Mouse (Mus musculus): ENCODE results near the gene Fibp.
"Not testable (repeated sequence)": the region's sequence is repeated elsewhere in the genome, so short reads cannot be mapped to it uniquely, and the experiment has no call there.

Fibp gene

DNA sequence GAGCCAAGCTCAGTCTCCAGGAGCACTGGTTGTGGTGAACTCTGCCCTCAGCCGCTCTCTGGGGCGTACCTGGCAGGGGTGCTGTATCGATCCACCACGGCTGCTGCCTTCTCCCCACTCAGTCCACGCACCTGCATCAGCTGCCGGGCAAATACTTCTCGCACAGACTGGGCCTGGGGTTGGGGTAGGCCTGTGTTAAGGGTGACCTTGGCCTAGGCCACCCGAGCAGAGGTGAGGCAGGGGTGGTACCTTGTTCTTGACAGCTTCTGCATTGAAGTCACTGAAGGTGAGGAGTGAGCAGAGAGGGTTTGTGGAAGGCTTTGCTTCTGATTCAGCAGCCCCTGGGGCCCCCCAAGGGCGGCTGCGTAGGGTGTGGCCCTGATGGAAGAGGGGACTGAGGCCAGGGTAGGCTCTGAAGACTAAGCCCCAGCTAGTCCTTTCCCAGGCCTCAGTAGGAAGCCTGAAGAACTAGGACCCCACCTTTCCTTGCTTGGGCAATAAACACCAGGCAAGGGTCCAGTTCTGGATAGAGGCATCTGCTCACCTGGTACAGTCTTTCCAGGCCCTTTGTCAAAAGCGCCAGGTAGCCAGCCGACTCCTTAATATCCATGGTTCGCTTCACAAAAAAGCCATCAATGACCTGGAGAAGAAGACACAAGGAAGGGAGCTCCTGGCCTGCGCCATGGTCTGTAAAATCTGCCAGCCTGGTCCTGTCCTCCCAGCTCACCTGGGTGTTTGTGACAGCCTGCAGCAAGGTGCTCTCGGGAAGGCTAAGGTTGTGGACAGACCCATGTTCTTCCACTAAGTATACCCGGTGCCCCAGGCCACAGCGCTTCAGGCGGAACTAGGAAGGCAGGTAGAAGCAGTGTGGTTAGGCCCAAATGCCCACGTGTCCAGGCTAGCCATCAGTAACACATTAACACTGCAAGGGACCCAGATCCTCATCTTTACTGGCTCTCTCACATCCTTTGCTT, 23.3 kb downstream of the Fibp start:
- in situ Hi-C loops (cut with MboI; ENCODE audit: low pct_unique_long_range_greater_than_20kb in 1 of 2, low sequenced_read_pairs in 2 of 2, unreplicated experiment in 1 of 2) = no loop called here

GRCm38 (mm10) chr19:5484496-5484895, 24.1 kb downstream of the Fibp start:
- in situ Hi-C loops (cut with MboI; ENCODE audit: low pct_unique_long_range_greater_than_20kb in 1 of 2, low sequenced_read_pairs in 2 of 2, unreplicated experiment in 1 of 2) = no loop called here

- in situ Hi-C loops (cut with MboI; ENCODE audit: low pct_unique_long_range_greater_than_20kb in 1 of 2, low sequenced_read_pairs in 2 of 2, unreplicated experiment in 1 of 2) = no loop called here
Observed at GRCm38 (mm10) chr19:5485371-5485770, 25.0 kb downstream of the Fibp start.

- in situ Hi-C loops (cut with MboI; ENCODE audit: low pct_unique_long_range_greater_than_20kb in 1 of 2, low sequenced_read_pairs in 2 of 2, unreplicated experiment in 1 of 2) = no loop called here
Observed at GRCm38 (mm10) chr19:5485821-5486220, 25.4 kb downstream of the Fibp start.

GRCm38 (mm10) chr19:5486286-5486685, 25.9 kb downstream of the Fibp start:
- in situ Hi-C loops (cut with MboI; ENCODE audit: low pct_unique_long_range_greater_than_20kb in 1 of 2, low sequenced_read_pairs in 2 of 2, unreplicated experiment in 1 of 2) = no loop called here

DNA sequence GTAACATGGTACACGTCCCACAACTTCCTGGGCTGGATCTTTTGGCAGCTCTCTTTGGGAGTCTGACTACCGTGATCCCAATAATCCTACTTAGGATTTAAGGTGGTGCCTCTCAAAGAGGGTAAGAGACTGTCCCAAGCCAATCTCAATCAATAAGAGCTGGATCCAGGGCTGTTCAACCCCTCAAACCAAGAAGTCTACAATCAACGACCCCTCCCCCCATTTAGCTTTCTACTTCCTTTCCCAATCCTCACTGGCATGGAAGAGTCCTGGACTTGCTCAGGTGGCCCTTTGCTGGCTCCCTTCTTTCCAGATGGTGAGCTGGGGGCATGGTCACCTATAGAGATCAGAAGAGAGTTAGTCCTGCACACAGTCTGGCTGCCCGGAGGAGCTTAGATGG, 26.4 kb downstream of the Fibp start:
- in situ Hi-C loops (cut with MboI; ENCODE audit: low pct_unique_long_range_greater_than_20kb in 1 of 2, low sequenced_read_pairs in 2 of 2, unreplicated experiment in 1 of 2) = no loop called here

DNA sequence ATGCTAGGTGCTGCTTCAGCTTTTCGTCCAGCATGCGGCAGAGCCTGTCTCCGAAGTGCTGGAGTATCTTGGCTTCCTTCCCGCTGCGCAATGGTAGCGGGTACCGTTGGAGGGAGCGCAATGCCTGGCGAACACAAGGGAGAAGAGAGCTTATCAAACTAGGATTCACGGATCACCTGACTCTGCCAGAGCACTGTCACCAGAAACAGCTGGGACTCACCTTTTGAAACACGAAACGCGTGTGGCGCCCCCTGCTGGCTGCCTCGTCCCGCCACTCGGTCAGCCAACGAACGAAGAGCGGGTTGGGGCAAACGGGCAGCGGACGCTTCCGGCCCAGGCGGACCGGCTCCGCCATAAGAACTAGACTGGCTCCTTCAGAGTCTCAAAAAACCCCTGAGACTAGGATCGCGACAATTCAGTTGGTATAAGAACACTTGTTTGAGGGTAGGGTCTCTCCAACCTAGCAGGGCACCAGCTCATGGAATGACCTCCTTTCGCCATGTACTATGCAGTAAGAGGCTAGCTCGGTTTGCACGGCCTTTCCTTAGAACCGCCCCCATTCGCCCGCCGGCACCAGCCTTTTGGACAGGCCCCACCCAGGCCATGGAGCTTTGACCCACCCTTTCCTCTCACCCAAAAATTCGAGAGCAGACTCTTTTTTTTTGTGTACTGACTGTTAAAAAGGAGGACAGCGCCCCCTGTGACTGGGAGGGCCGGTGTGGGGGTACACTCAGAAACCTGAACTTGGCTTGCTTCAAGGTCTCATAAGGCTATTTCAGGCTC, 27.5 kb downstream of the Fibp start, which contains the start of gene Mus81:
TSS of gene Mus81 (minus strand) at position 635 of the 783 bp plus-strand sequence.
- in situ Hi-C loops (cut with MboI; ENCODE audit: low pct_unique_long_range_greater_than_20kb in 1 of 2, low sequenced_read_pairs in 2 of 2, unreplicated experiment in 1 of 2) = no loop called here

DNA sequence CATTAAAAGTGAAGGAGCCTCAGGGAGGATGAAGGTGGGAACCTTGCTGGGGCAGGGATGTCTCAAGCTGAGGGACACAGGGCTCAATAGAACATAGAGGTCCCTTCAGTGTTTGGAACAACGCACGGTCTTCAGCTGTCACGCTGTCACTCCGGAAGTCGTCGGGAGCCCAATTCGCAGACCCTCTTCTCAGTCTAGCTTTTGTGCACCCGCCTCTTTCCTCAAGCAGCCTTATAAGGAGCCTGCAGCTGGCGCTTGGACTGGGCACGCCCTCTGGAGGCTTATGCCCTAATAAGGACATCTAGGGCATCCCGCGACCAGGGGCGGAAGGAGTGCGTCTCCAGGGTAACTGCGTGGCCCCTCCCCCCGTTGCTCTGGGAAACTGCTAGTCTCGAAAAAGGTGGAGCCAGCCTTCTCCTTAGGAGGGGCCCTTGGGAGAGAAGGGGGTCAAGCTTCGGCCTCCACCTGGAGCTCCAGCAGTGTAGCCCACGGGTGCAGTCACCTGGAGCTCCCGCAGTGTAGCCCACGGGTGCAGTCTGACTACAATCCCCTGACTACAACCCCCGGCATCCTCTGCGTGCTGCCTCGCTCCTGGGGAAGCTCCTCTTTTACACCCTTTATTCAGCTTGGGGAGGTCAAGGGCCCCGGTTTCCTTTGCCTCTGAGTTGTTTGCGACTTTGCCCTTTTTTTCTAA, 28.6 kb downstream of the Fibp start:
- in situ Hi-C loops (cut with MboI; ENCODE audit: low pct_unique_long_range_greater_than_20kb in 1 of 2, low sequenced_read_pairs in 2 of 2, unreplicated experiment in 1 of 2) = no loop called here

DNA sequence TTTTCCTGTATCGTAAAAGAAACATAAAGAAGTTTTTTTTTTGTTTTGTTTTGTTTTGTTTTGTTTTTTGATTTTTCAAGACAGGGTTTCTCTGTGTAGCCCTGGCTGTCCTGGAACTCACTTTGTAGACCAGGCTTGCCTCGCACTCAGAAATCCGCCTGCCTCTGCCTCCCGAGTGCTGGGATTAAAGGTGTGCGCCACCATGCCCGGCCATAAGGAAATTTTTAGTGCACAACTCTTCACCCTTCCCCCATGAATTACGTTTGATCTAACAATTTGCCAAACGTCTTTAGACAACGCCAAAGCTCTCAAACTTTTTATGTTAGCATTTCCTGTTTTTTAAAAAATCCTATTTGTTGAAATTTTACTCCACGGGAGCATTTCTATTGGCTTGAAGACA, 29.3 kb downstream of the Fibp start:
- in situ Hi-C loops (cut with MboI; ENCODE audit: low pct_unique_long_range_greater_than_20kb in 1 of 2, low sequenced_read_pairs in 2 of 2, unreplicated experiment in 1 of 2) = not testable (repeated sequence)

DNA sequence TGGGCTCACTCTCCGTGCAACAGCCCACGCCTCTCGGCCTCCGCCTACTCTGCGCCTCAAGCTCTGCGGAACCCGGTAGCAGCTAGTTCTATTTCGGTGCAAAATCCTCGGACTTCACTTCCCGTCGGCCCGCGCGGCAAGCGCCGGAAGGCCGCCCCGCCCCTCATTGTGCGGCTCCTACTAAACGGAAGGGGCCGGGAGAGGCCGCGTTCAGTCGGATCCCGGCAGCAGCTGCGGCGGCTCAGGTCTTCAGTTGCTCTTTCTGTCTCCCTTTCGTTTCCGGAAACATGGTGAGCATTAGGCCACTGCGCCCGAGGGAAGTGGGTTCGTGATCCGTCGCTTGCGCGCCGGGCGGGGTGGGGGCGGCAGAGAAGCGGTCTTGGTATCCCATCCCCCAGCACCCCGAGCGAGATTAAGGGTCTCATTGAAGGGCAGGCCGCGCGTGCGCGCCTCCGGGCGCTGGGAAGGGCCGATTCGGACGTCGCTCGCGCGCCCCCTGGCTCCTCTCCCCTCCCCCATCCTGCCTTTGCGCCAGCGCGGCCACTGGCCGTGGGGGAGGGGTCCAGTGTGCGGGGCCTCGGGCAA, 30.0 kb downstream of the Fibp start, which contains the start of gene Cfl1:
TSS of gene Cfl1 (plus strand) at position 143 of the 585 bp plus-strand sequence.
- in situ Hi-C loops (cut with MboI; ENCODE audit: low pct_unique_long_range_greater_than_20kb in 1 of 2, low sequenced_read_pairs in 2 of 2, unreplicated experiment in 1 of 2) = no loop called here

DNA sequence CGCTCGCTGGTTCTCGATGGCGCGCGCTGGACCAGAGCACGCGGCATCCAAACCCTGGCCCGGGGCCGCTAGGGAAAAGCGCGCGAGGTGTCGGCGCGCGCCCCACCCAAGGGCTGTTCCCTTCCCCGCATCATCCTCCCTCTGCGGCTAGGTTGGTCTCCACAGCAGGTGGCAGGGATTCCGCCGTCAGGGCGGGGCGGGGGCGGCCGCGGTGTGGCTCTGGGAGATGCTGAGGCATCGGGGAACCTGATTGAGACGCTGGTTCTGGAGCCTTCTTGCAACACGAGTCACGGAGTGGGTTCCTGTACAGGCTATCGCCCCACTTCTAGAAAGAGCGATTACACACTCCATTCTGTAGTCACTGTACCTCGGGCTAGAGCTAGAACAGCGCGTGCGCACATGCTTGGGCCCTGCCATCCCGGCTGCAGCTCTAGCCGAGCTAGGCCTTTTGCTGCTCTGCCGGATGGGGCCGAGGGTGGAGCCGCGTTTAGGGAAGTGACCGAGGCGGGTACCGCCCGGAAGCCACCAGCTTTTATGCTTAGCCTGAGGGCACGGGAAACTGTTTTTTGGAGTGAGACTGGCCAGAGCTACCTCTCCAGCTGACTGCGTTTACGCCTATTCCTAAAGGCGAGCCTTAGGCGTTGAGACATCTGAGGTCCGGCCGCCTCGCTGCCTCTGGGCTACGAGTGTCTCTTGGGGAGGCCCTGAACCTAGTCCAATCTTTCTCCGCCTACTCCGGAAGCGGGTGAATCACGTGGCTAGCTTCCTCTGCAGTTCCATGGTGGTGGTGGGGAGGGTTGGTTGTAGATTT, 30.7 kb downstream of the Fibp start:
- in situ Hi-C loops (cut with MboI; ENCODE audit: low pct_unique_long_range_greater_than_20kb in 1 of 2, low sequenced_read_pairs in 2 of 2, unreplicated experiment in 1 of 2) = no loop called here

GRCm38 (mm10) chr19:5492641-5493040, 32.2 kb downstream of the Fibp start:
- in situ Hi-C loops (cut with MboI; ENCODE audit: low pct_unique_long_range_greater_than_20kb in 1 of 2, low sequenced_read_pairs in 2 of 2, unreplicated experiment in 1 of 2) = no loop called here

DNA sequence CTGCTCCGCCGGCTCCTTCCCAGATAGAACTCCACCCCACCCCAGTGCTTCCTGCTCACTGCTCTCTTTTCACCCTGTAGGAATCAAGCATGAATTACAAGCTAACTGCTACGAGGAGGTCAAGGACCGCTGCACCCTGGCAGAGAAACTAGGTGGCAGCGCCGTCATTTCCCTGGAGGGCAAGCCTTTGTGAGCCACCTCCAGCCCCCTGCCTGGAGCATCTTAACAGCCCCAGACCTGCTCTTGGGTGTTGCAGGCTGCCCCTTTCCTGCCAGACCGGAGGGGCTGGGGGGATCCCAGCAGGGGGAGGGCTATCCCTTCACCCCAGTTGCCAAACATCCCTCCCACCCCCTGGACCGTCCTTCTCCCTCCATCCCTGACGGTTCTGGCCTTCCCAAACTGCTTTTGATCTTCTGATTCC, 32.9 kb downstream of the Fibp start:
- in situ Hi-C loops (cut with MboI; ENCODE audit: low pct_unique_long_range_greater_than_20kb in 1 of 2, low sequenced_read_pairs in 2 of 2, unreplicated experiment in 1 of 2) = not testable (repeated sequence)

- in situ Hi-C loops (cut with MboI; ENCODE audit: low pct_unique_long_range_greater_than_20kb in 1 of 2, low sequenced_read_pairs in 2 of 2, unreplicated experiment in 1 of 2) = no loop called here
Observed at GRCm38 (mm10) chr19:5494314-5494713, 33.9 kb downstream of the Fibp start.

DNA sequence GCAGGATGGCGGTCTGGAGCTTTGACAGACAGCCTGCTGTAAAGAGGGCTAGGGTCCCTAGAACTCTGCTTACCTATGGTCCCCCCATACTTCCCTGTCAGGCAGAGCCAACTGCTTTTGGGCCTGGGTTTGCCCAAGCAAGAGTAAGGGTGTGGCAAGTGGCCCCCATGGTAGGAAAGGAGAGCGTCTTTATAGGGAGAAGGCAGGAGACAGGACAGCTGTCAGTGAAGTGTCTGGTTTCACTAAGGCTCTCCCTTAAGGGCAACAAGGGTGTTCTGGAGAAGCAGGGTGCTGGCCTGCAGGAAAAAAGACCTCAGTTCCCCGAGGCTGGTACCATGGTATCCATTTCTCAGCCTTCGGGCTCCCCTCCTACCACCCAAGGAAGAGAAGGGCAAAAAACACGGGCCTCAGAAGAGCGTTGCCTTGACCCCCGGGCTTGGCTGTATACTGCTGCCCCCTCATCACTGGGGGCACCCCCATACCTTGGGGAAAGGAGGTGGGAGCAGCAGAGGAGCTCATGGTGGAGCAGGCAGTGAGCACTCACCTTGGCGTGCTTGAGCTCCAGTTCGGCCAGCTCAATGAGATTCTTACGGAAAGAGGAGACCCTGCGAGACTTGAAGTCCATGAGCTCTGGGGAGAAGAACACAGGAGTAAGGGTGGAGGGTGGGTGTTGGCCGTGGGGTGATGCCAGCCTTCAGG, 35.1 kb downstream of the Fibp start:
- in situ Hi-C loops (cut with MboI; ENCODE audit: low pct_unique_long_range_greater_than_20kb in 1 of 2, low sequenced_read_pairs in 2 of 2, unreplicated experiment in 1 of 2) = no loop called here

DNA sequence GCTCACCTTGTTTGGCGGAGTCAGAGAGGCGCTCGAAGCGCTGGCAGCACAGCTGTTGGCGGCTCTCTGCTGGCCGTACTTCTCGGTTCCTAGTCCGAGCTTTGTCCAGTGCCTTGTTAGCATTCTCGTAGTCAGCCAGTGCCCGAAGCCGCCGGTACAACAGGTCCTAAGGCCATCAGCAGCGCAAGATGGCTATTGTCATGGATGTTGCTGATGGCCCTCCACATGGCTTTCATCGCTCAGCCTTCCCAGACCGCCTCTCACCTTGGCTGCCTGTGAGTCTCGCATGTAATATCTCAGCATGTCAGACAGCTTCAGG, 35.6 kb downstream of the Fibp start:
- in situ Hi-C loops (cut with MboI; ENCODE audit: low pct_unique_long_range_greater_than_20kb in 1 of 2, low sequenced_read_pairs in 2 of 2, unreplicated experiment in 1 of 2) = no loop called here

GRCm38 (mm10) chr19:5500330-5500875, 40.0 kb downstream of the Fibp start:
- in situ Hi-C loops (cut with MboI; ENCODE audit: low pct_unique_long_range_greater_than_20kb in 1 of 2, low sequenced_read_pairs in 2 of 2, unreplicated experiment in 1 of 2) = no loop called here
